Mouse (Mus musculus): ENCODE measurements around the gene Fmo6. TPM values are rescaled to one million over a fixed set of nuclear protein-coding genes. Genes with fewer than 3 reads are reported as not detected.

Gene Fmo6
- total RNA-seq (2021) = not detected
- long read RNA-seq, experiment 1 = 0 reads
- long read RNA-seq, experiment 2 = 0 reads

DNA sequence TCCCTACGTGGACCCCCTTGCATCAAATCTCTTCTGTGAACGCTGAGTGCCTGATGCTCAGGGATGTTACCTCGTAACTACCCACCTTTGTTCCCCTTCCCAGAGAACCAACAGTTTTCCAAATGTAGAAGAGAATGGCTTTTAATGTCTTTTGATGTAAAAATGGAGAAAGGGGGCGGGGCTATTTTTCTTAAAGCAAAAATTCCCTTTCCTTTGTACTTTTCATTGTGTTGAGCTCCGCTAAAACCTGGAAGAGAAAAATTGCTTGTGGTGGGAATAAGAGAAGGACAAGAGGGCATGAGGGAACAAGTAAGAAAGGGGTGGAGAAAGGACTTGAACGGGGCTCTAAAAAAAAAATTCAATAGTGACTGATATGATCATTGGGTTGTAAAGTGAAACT, at the start of gene Fmo6:
Fmo6 (minus strand) TSS at position 101 of the 400 bp plus-strand sequence.
- DNase-seq (ENCODE audit: low spot score in 2 of 2) = no peak
- no peak within 1 kb of the TSS for H3K4me3 ChIP-seq
- no peak within 1 kb of the TSS for H3K27ac ChIP-seq
- no peak for TF ChIP-seq CTCF (conservative IDR thresholded peaks at IDR 0.05)

DNA sequence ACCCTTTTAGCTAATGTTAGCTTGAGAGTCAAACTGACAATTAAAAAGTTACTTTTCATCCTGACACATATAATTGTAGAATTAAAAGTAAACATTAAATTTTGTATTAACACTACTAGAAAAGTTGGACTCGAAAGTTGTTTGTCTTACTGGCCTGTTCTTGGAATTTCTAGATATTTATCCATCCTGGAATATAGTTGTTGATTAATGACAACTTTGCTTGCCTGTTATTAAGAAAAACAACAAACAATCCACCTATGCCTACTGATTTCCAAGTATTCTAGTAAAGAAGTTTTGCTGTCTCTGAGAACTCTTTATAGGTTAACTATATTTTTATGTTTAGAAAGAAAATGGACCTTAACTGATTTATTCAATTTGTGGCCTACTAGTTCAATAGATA, 49.5 kb upstream of the Fmo6 start:
- H3K27ac ChIP-seq = no peak overlapping the region
- TF ChIP-seq CTCF (conservative IDR thresholded peaks at IDR 0.05) = no peak
- DNase-seq (ENCODE audit: low spot score in 2 of 2) = no peak
- H3K4me3 ChIP-seq = no peak overlapping the region

GRCm38 (mm10) chr1:162986121-162986748, 48.9 kb upstream of the Fmo6 start:
- Histone ChIP-seq H3K27ac (no peak overlapping the region), H3K4me3 (no peak overlapping the region)
- no peak for DNase-seq (ENCODE audit: low spot score in 2 of 2)
- no peak for TF ChIP-seq CTCF (conservative IDR thresholded peaks at IDR 0.05)

DNA sequence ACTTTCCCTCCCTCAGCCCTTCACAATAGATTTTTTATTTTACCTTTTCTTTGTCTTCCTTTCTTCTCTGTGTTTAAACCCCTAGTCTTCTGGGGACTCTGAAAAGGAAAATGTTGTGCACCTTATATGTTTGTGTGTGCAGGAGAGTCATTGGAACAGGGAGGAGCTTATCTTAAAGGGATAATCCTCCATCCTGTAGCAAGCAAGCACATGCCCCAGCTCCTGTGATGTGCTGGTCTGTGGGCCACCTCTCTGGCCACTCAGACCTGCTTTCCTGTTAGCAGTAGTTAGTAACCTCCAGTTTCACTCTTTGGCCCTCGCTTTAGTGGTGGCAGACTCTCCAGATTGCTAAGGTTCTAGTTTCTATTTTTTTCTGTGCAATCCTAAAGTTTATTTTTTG, 47.1 kb upstream of the Fmo6 start, which contains the start of gene Fmo3:
Fmo3 (minus strand) TSS at position 101 of the 400 bp plus-strand sequence.
- DNase-seq (ENCODE audit: low spot score in 2 of 2) = no peak
- Histone ChIP-seq H3K27ac (no peak within 1 kb of the TSS), H3K4me3 (no peak within 1 kb of the TSS)
- TF ChIP-seq CTCF (conservative IDR thresholded peaks at IDR 0.05) = no peak

GRCm38 (mm10) chr1:162963556-162963955, 26.2 kb upstream of the Fmo6 start:
- no peak for TF ChIP-seq CTCF (conservative IDR thresholded peaks at IDR 0.05)
- DNase-seq (ENCODE audit: low spot score in 2 of 2) = no peak
- Histone ChIP-seq H3K4me3 (no peak overlapping the region), H3K27ac (no peak overlapping the region)

GRCm38 (mm10) chr1:162957422-162957821, 20.1 kb upstream of the Fmo6 start:
- no peak for DNase-seq (ENCODE audit: low spot score in 2 of 2)
- no peak overlapping the region for H3K4me3 ChIP-seq
- no peak overlapping the region for H3K27ac ChIP-seq
- TF ChIP-seq CTCF (conservative IDR thresholded peaks at IDR 0.05) = no peak

DNA sequence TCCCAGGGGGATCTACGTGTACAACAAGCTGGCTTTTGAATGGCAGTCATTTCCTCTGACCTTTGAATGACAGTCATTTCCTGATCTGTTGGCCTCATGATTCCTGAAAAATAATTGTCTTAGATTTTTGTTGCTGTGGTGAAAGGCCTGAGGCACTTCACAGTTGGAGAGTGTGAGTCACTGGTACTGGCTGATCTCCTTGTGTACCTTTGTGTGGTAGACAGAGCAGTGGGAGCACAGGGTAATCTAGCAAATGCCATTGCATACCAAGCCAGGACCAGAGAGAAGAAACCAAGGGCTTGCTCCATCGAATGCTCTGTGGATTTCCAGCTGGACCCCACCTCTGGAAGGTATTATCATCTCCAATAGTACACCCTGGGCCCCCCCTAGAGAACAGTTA, 15.8 kb upstream of the Fmo6 start:
- no peak for TF ChIP-seq CTCF (conservative IDR thresholded peaks at IDR 0.05)
- no peak overlapping the region for H3K4me3 ChIP-seq

GRCm38 (mm10) chr1:162949763-162950162, 12.4 kb upstream of the Fmo6 start:
- no peak for TF ChIP-seq CTCF (conservative IDR thresholded peaks at IDR 0.05)
- H3K4me3 ChIP-seq = no peak overlapping the region
- H3K27ac ChIP-seq = no peak overlapping the region
- DNase-seq (ENCODE audit: low spot score in 2 of 2) = no peak

More for the DNA sequence above, 15.8 kb upstream of the Fmo6 start:
- H3K27ac ChIP-seq = no peak overlapping the region
- no peak for DNase-seq (ENCODE audit: low spot score in 2 of 2)

- no peak overlapping the region for H3K27ac ChIP-seq
- no peak for DNase-seq (ENCODE audit: low spot score in 2 of 2)
- no peak for TF ChIP-seq CTCF (conservative IDR thresholded peaks at IDR 0.05)
- no peak overlapping the region for H3K4me3 ChIP-seq
Measured at GRCm38 (mm10) chr1:162947934-162948333, 10.6 kb upstream of the Fmo6 start.

- TF ChIP-seq CTCF (conservative IDR thresholded peaks at IDR 0.05) = no peak
- Histone ChIP-seq H3K27ac (no peak overlapping the region), H3K4me3 (no peak overlapping the region)
- no peak for DNase-seq (ENCODE audit: low spot score in 2 of 2)
Measured at GRCm38 (mm10) chr1:162946837-162947558, 9.7 kb upstream of the Fmo6 start.

GRCm38 (mm10) chr1:162943700-162944099, 6.4 kb upstream of the Fmo6 start:
- H3K4me3 ChIP-seq = no peak overlapping the region
- TF ChIP-seq CTCF (conservative IDR thresholded peaks at IDR 0.05) = no peak
- no peak overlapping the region for H3K27ac ChIP-seq
- DNase-seq (ENCODE audit: low spot score in 2 of 2) = no peak

- DNase-seq (ENCODE audit: low spot score in 2 of 2) = no peak
- Histone ChIP-seq H3K27ac (no peak overlapping the region), H3K4me3 (no peak overlapping the region)
- TF ChIP-seq CTCF (conservative IDR thresholded peaks at IDR 0.05) = no peak
Measured at GRCm38 (mm10) chr1:162938696-162939351, 1.5 kb upstream of the Fmo6 start.

GRCm38 (mm10) chr1:162937970-162938695, 818 bp upstream of the Fmo6 start:
- no peak for DNase-seq (ENCODE audit: low spot score in 2 of 2)
- Histone ChIP-seq H3K27ac (no peak overlapping the region), H3K4me3 (no peak overlapping the region)
- no peak for TF ChIP-seq CTCF (conservative IDR thresholded peaks at IDR 0.05)

All from layer of hippocampus, adult 2 months (tissue).